Mouse (Mus musculus) hindbrain, postnatal 0 days (tissue): ENCODE measurements around the gene Clcnka. TPM values are rescaled to one million over a fixed set of nuclear protein-coding genes. Genes with fewer than 3 reads are reported as not detected.
A peak's percentile ranks its signal among the peaks of the same experiment; 100 is the strongest.

Source experiments
- ATAC-seq: fragments of 200-750 bp; cut with Nextera tagmentation; 2 replicates; pipeline ENCODE4 v1.8.0; 2017; ENCODE audit warnings: mild to moderate bottlenecking, moderate TSS enrichment, moderate library complexity
- DNase-seq: peaks from one replicate; pipeline ENCODE4 v3.0.0-alpha.2; 2015; ENCODE audit warnings: low spot score
- H3K27ac ChIP-seq: fragments of 300-500 bp; sonication (generic); 2 replicates; pipeline ENCODE4 v1.5.1; 2014; ENCODE audit warnings: mild to moderate bottlenecking
- H3K27me3 ChIP-seq: fragments of 300-500 bp; sonication (generic); 2 replicates; pipeline ENCODE4 v1.6.1; 2014; ENCODE audit warnings: low read length, mixed read lengths; ENCODE audit not compliant: insufficient read depth
- H3K36me3 ChIP-seq: fragments of 300-500 bp; sonication (generic); 2 replicates; pipeline ENCODE4 v1.6.1; 2014; ENCODE audit warnings: low read length, mixed read lengths; ENCODE audit not compliant: insufficient read depth
- H3K4me1 ChIP-seq: fragments of 300-500 bp; sonication (generic); 2 replicates; pipeline ENCODE4 v1.6.1; 2014; ENCODE audit warnings: antibody characterized with exemption, low read length, mixed read lengths; ENCODE audit not compliant: insufficient read depth
- H3K4me2 ChIP-seq: fragments of 300-500 bp; sonication (generic); 2 replicates; pipeline ENCODE4 v1.6.1; 2014; ENCODE audit warnings: low read depth, mild to moderate bottlenecking, low read length, moderate library complexity, mixed read lengths
- H3K4me3 ChIP-seq: fragments of 300-500 bp; sonication (generic); 2 replicates; pipeline ENCODE4 v1.5.1; 2014; ENCODE audit warnings: low read length
- H3K9ac ChIP-seq: fragments of 300-500 bp; sonication (generic); replicated peaks from 2 replicates; pipeline ENCODE4 v1.6.1; 2014; ENCODE audit warnings: mild to moderate bottlenecking, low read length, moderate library complexity, mixed read lengths
- H3K9me3 ChIP-seq: fragments of 300-500 bp; sonication (generic); 2 replicates; pipeline ENCODE4 v1.6.1; 2016; ENCODE audit warnings: low read length, mixed read lengths
- CTCF ChIP-seq: IDR thresholded peaks from 2 replicates; pipeline ENCODE4 v1.5.1; 2016; ENCODE audit warnings: antibody characterized with exemption, control low read depth, low read depth
- WGBS: fragments of 180-500 bp; shearing (Covaris S2); extraction: QIAGEN DNeasy Blood & Tissue Kit; methylation state at CpG from one replicate; pipeline ENCODE4 v1.1.7; 2014; 5-methylcytosine and 5-hydroxymethylcytosine counted together
- polyA plus RNA-seq: library from polyadenylated mRNA; unstranded; fragments of >200 nt; fragmentation: Nextera tagmentation; extraction: Ambion mirVana; gene quantifications from 2 replicates; pipeline ENCODE4 v1.2.1, GENCODE M21; 2015
- total RNA-seq: library from RNA; depleted of rRNA; stranded (reverse); fragments of >200 nt; gene quantifications from 2 replicates; pipeline ENCODE4 v1.2.3, GENCODE M21; 2014

Clcnka gene
- total and polyA plus RNA-seq, 2 experiments from 2014 or later = 0.95 to 1.2 TPM

DNA sequence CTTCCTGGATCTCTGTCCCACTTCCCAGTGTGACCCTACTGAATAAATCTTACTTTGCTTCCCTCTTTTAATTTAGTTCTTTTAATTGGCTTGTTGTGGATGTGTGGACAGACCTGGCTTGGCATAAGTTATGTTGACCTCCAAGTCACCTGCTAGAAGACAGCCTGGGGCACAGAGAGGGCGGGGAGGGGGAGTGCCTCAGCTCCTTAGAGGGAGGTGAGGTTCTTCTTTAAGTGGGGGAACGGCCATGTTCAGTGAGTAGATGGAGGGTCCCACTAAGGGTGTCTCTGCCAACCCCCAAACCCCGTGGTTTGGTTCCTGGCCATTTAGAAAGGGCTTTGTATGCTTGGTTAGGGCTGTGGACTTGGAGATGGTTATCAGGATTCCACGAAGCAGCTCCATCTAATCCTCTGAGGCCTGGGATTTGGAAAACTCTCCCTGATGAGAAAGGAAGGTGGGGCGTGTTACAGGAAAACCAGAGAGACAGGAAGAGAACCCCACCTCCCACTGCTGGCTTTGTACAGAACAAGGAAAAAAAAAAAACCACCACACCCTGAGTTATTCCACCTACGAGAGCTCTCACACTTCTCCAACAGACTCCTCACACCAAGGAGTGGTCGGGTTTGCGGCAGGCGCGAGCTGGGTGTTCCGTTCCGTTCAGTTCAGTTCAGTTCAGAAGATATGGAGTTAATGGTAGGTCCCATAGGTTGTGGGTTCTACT lies 40.7 kb upstream of the Clcnka start:
- Histone ChIP-seq H3K4me2 (no peak overlapping the region), H3K4me3 (no peak overlapping the region), H3K36me3 (no peaks in the 10 kb centered on the region), H3K4me1 (no peaks in the 10 kb centered on the region), H3K27me3 (no peaks in the 10 kb centered on the region), H3K9ac (no peak overlapping the region), H3K27ac (no peak overlapping the region), H3K9me3 (no peaks in the 10 kb centered on the region)
- no peak for ATAC-seq
- WGBS = 81% methylated on average over 12 of the region's 12 CpGs
- no peak for TF ChIP-seq CTCF
- no peak for DNase-seq

DNA sequence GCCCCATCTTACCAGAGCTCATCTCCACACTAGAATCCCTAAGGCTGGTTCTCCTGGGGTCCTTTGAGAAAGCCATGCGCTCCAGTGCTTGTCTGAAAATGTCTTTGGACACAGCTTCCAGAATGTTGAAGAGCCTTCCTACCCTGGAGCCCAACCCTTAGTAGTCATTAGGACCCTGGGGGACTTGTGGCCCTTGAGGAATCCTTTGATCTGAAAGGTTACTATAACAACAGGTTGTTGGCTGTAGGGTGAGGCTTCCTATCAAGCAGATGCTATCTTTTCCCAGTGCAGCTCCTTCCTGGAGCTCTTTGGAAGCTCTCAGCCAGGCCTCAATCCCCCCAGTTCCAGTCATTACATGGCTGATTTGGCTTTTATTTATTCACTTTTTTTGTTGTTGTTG lies 37.5 kb upstream of the Clcnka start, which contains the start of gene Srarp:
Gene Srarp, minus strand, starts transcription at position 132 of the 400 bp plus-strand sequence.
- WGBS = 83% methylated on average over 1 of the region's 1 CpGs
- Histone ChIP-seq H3K36me3 (no peaks in the 10 kb centered on the region), H3K9ac (no peak within 1 kb of the TSS), H3K27ac (no peak within 1 kb of the TSS), H3K4me3 (no peak within 1 kb of the TSS), H3K9me3 (no peaks in the 10 kb centered on the region), H3K4me1 (no peaks in the 10 kb centered on the region), H3K27me3 (no peaks in the 10 kb centered on the region), H3K4me2 (no peak within 1 kb of the TSS)
- ATAC-seq (no peak), DNase-seq (no peak)
- no peak for TF ChIP-seq CTCF

DNA sequence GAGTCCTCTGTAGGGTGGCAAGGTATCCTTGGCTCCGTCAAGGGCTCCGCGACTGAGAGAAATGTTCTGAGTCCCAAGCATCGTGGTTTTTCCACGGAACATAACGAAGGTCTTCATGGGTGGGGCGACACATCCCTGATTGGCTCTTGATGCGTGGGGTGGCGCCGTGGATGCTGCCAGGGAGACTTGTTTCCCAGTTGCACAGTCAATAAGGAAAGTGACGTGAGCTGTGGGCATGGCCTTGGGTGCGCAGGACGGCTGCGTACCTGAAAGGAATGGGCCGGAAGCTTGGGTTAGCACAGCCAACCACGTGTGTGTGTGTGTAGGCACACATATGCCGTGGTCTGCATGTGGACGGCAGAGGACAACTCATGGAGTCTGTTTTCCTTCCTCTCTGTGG lies 34.7 kb upstream of the Clcnka start:
- DNase-seq (no peak), ATAC-seq (no peak)
- 78% methylated on average over 18 of the region's 18 CpGs for WGBS
- H3K36me3 ChIP-seq = no peaks in the 10 kb centered on the region
- H3K27me3 ChIP-seq = no peaks in the 10 kb centered on the region
- no peaks in the 10 kb centered on the region for H3K9me3 ChIP-seq
- no peak overlapping the region for H3K9ac ChIP-seq
- no peak overlapping the region for H3K4me3 ChIP-seq
- TF ChIP-seq CTCF = no peak
- H3K4me1 ChIP-seq = no peaks in the 10 kb centered on the region
- no peak overlapping the region for H3K27ac ChIP-seq
- no peak overlapping the region for H3K4me2 ChIP-seq

- no peaks in the 10 kb centered on the region for H3K4me1 ChIP-seq
- no peaks in the 10 kb centered on the region for H3K36me3 ChIP-seq
- H3K9ac ChIP-seq = no peak overlapping the region
- ATAC-seq = no peak
- peak; percentile 42 for DNase-seq
- H3K4me3 ChIP-seq = no peak overlapping the region
- H3K4me2 ChIP-seq = 0 out of 2 replicates have a peak overlapping the region, but pooled peaks have one; percentile 3
- TF ChIP-seq CTCF = no peak
- H3K27ac ChIP-seq = no peak overlapping the region
- WGBS = 47% methylated on average over 14 of the region's 14 CpGs
- no peaks in the 10 kb centered on the region for H3K9me3 ChIP-seq
- no peaks in the 10 kb centered on the region for H3K27me3 ChIP-seq
Measured at GRCm38 (mm10) chr4:141432666-141433065, 34.1 kb upstream of the Clcnka start.

GRCm38 (mm10) chr4:141430997-141431396 lies 32.5 kb upstream of the Clcnka start:
- Histone ChIP-seq H3K9ac (no peak overlapping the region), H3K9me3 (no peaks in the 10 kb centered on the region), H3K36me3 (no peaks in the 10 kb centered on the region), H3K4me2 (no peak overlapping the region), H3K4me1 (no peaks in the 10 kb centered on the region), H3K4me3 (no peak overlapping the region), H3K27me3 (no peaks in the 10 kb centered on the region), H3K27ac (no peak overlapping the region)
- peak; percentile 84 for TF ChIP-seq CTCF
- 40% methylated on average over 9 of the region's 9 CpGs for WGBS
- peak; percentile 73 for DNase-seq
- ATAC-seq = no peak

DNA sequence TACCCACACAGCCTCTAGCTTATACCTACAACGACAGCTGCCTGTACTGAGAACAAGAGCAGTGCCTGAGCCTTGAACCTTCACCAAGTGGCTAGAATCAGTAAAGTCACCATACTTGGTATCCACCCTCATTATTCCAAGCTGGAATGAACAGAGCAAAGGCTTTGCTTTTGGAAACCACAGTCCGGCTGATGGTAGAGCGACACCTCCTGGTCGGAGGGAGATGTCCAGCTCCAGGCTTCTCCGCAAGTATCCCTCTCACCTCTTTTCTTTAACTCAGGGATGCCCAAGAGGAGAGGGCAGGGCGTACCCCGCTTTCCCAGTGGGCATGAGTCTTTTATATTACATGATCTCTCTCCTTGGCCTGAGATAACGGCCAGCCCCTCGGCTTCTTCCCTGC lies 31.3 kb upstream of the Clcnka start:
- Histone ChIP-seq H3K4me3 (no peak overlapping the region), H3K9me3 (no peaks in the 10 kb centered on the region), H3K9ac (no peak overlapping the region), H3K27ac (no peak overlapping the region), H3K4me1 (no peaks in the 10 kb centered on the region; the same call in 1 of the 2 replicates), H3K36me3 (no peaks in the 10 kb centered on the region), H3K27me3 (no peaks in the 10 kb centered on the region), H3K4me2 (no peak overlapping the region)
- 51% methylated on average over 9 of the region's 9 CpGs for WGBS
- DNase-seq (peak; percentile 39), ATAC-seq (no peak)
- peak; percentile 65 for TF ChIP-seq CTCF

DNA sequence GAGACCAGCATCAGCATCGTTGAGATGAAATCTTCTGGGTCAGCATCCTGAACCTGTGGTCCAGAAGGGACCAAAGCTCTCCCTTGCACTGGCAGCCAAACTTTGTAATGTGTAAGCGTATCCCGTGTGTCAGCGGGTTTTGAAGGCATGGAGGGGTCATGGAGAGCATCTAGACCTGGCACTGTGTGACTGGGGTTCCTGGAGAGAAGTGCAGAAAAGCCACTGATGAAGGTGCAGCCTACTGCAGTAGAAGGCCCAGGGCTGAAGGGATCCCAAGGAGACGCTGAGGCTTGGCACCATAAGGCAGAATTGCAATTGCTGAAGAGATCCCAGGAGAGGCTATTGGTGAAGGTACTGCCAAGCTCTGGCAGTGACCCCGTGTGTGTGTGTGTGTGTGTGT lies 30.9 kb upstream of the Clcnka start:
- H3K27ac ChIP-seq = no peak overlapping the region
- H3K36me3 ChIP-seq = no peaks in the 10 kb centered on the region
- no peak overlapping the region for H3K9ac ChIP-seq
- no peak for TF ChIP-seq CTCF
- ATAC-seq (no peak), DNase-seq (no peak)
- no peaks in the 10 kb centered on the region; the same call in 1 of the 2 replicates for H3K4me1 ChIP-seq
- no peak overlapping the region for H3K4me3 ChIP-seq
- no peaks in the 10 kb centered on the region for H3K27me3 ChIP-seq
- H3K9me3 ChIP-seq = no peaks in the 10 kb centered on the region
- no peak overlapping the region for H3K4me2 ChIP-seq
- WGBS = 82% methylated on average over 6 of the region's 6 CpGs
